Mouse (Mus musculus): ENCODE measurements around the gene Snrnp25. TPM values are rescaled to one million over a fixed set of nuclear protein-coding genes. Genes with fewer than 3 reads are reported as not detected.

Gene Snrnp25
- 31.9 and 46.7 TPM in 2 replicates for polyA plus RNA-seq (2012; rRNA removed)
- polyA plus RNA-seq (2014; fragmentation: Nextera tagmentation; extraction: Ambion mirVana) = 52.1 and 54.5 TPM in 2 replicates

DNA sequence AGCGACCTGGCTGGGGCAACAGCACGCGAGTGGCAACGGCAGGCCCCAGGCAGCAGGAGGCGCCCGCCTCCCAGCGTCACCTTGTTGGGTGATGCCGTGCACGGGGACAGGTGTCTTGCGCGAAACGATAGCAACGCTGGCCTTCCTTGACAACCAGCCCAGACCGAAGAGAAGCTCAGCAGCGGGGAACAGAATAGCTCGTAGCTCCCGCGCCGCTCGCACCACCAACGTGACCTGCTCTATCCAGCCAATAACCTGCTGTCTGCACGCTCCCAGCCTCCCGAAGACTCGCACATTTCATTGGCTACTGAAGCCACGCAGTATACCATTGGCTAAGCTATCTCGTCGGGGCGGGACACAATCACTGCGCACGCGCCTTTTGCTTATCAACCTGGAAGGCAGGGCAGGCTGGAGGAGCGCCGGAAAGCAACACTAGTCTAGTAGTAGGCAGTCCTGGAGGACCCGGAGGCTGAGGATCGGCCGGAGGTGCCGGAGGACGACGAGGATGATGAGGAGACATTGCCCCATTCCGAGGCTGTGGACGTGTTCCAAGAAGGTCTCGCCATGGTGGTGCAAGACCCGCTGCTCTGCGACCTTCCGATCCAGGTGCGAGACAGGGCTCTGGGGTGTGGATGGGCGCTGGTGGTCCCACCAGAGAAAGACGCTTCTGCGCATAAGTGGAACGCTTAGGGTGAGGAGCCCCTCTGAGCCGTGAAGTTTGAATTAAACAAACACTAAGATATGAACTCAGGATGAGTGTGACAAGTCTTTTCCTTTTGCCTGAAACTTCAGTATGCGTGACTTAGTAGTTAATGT lies at the start of gene Snrnp25:
Gene Snrnp25, plus strand, starts transcription at position 358 of the 816 bp plus-strand sequence.
- WGBS = 1% methylated on average over 50 of the region's 52 CpGs
- peak; percentile 99 for DNase-seq (ENCODE audit: low spot score)
- ATAC-seq (ENCODE audit: low FRiP score, low read depth) = peak; percentile 100
- H3K27me3 ChIP-seq (ENCODE audit: control insufficient read depth, insufficient read depth, low read length) = no peaks in the 10 kb centered on the region
- H3K4me1 ChIP-seq (ENCODE audit: control insufficient read depth, insufficient read depth, low read length) = peaks cover 7% of the 10 kb centered on the region; the same call in 1 of the 2 replicates
- H3K9me3 ChIP-seq (ENCODE audit: control insufficient read depth, low read length) = no peaks in the 10 kb centered on the region
- H3K4me3 ChIP-seq (replicated peaks; ENCODE audit: low read length) = peak within 1 kb of the TSS; percentile 63
- H3K36me3 ChIP-seq (ENCODE audit: control insufficient read depth, insufficient read depth, low read length) = peaks cover 28% of the 10 kb centered on the region
- peak; percentile 30; the same call in 1 of the 2 replicates for TF ChIP-seq POLR2A (IDR thresholded peaks at IDR 0.05; ENCODE audit: borderline replicate concordance, extremely low read depth, insufficient read depth, insufficient read length)
- H3K9ac ChIP-seq (ENCODE audit: low read depth, low read length, severe bottlenecking) = peak within 1 kb of the TSS; percentile 71
- peak within 1 kb of the TSS; percentile 69 for H3K4me2 ChIP-seq (replicated peaks; ENCODE audit: low read depth, low read length, severe bottlenecking)
- H3K27ac ChIP-seq (replicated peaks; ENCODE audit: low read depth, low read length) = no peak within 1 kb of the TSS

DNA sequence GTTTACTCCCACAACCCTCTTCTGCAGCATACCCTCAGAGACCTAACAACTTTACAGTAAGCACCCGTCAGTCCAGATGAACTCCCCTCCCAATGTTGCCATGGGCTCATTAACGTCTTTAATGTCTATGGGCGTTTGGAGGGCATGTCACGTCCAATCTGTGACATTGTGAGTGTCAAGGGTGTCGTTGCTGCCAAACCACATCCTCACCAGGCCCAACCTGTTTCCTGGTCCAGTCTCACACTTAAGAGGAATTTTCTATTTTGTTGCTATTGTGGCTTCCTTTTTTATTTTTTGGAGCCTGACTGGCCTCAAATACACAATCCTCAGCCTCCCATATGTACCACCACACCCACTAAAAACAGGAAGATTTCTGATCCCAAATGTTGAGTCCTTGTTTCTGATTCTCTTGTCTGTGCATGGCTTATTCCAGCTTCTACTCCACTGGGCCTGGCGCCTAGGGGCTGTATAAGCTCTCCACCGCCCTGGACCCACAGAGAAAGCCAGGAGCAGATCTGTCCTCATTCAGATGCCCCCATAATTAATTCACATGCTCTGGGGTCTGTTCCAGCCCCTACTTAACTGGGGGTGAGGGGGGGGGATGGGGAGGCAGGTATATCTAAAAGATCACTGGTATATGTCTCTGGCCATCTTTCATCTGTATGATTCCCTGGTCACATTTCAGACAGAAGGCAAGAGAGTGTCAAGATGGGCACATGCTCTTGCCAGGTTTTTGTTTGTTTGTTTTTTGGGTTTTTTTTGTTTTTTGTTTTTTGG lies 48.2 kb upstream of the Snrnp25 start:
- no peak overlapping the region for H3K4me2 ChIP-seq (replicated peaks; ENCODE audit: low read depth, low read length, severe bottlenecking)
- H3K4me3 ChIP-seq (replicated peaks; ENCODE audit: low read length) = no peak overlapping the region
- WGBS = 80% methylated on average over 7 of the region's 7 CpGs
- ATAC-seq (ENCODE audit: low FRiP score, low read depth) = no peak
- DNase-seq (ENCODE audit: low spot score) = no peak
- H3K9me3 ChIP-seq (ENCODE audit: control insufficient read depth, low read length) = no peaks in the 10 kb centered on the region
- no peak overlapping the region for H3K27ac ChIP-seq (replicated peaks; ENCODE audit: low read depth, low read length)
- no peaks in the 10 kb centered on the region for H3K27me3 ChIP-seq (ENCODE audit: control insufficient read depth, insufficient read depth, low read length)
- no peak overlapping the region for H3K9ac ChIP-seq (ENCODE audit: low read depth, low read length, severe bottlenecking)
- TF ChIP-seq POLR2A (IDR thresholded peaks at IDR 0.05; ENCODE audit: borderline replicate concordance, extremely low read depth, insufficient read depth, insufficient read length) = no peak
- no peaks in the 10 kb centered on the region for H3K36me3 ChIP-seq (ENCODE audit: control insufficient read depth, insufficient read depth, low read length)
- H3K4me1 ChIP-seq (ENCODE audit: control insufficient read depth, insufficient read depth, low read length) = no peaks in the 10 kb centered on the region

DNA sequence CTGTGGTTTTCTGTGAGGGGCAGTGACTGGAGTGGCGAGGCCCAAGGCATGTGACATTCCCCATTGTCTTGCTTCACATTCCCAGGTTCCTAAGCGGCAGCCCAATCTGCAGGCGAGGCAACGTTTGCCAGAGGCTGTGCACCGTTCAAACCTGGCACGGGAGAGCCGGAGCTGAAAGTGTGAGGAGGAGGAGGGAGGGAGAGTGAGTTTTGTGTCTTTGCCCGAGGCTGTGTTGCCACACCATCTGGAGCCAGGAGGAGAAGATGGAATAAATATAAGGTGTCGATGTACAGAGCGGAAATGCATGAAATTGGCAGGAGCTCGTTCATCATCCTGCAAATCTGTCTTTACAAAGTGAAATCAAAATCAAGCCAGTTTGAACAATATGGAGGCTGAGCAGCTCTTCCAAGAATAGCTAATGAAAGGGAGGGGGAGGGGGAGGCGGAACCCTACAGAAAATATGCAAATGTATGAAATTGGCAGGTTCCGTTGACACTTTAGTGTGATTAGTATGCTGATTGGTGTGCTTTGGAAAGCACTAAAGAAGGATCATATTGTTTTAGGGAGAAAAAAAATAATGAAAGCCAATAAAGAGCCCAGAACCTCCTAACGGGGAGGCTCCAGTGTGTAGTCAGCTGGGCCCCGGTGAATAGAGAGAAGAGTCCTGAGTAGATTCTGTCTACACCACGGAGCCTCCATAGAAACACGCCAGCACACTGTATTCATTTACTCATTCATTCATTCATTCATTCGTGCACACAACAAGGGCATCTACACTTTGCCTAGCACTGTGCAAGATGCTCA lies 47.2 kb upstream of the Snrnp25 start:
- Histone ChIP-seq H3K27me3 (ENCODE audit: control insufficient read depth, insufficient read depth, low read length) (no peaks in the 10 kb centered on the region), H3K36me3 (ENCODE audit: control insufficient read depth, insufficient read depth, low read length) (no peaks in the 10 kb centered on the region), H3K9ac (ENCODE audit: low read depth, low read length, severe bottlenecking) (no peak overlapping the region), H3K4me3 (replicated peaks; ENCODE audit: low read length) (no peak overlapping the region), H3K9me3 (ENCODE audit: control insufficient read depth, low read length) (no peaks in the 10 kb centered on the region), H3K4me2 (replicated peaks; ENCODE audit: low read depth, low read length, severe bottlenecking) (no peak overlapping the region), H3K4me1 (ENCODE audit: control insufficient read depth, insufficient read depth, low read length) (no peaks in the 10 kb centered on the region), H3K27ac (replicated peaks; ENCODE audit: low read depth, low read length) (no peak overlapping the region)
- 54% methylated on average over 18 of the region's 18 CpGs for WGBS
- no peak for TF ChIP-seq POLR2A (IDR thresholded peaks at IDR 0.05; ENCODE audit: borderline replicate concordance, extremely low read depth, insufficient read depth, insufficient read length)
- DNase-seq (ENCODE audit: low spot score) (no peak), ATAC-seq (ENCODE audit: low FRiP score, low read depth) (no peak)

DNA sequence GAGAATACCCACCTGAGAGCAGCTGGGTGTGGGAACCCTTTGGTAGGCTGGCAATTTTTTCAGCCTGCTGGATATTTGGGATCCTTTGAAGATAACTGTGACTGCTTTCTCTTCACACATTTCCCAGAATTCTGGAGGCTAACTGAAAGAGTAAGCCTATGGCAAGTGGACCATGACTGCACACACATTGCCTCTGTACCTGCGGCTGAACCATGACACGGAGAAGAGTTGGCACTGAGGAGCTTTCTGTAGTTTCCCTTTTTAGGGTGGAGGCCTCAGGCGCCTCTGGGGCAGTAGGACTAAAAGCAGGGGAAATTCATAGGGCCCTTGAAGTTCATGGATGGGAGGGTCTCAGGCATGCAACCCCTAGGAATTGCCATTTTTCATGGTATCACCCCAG lies 46.0 kb upstream of the Snrnp25 start:
- no peak for ATAC-seq (ENCODE audit: low FRiP score, low read depth)
- no peak for TF ChIP-seq POLR2A (IDR thresholded peaks at IDR 0.05; ENCODE audit: borderline replicate concordance, extremely low read depth, insufficient read depth, insufficient read length)
- H3K4me2 ChIP-seq (replicated peaks; ENCODE audit: low read depth, low read length, severe bottlenecking) = no peak overlapping the region
- no peak overlapping the region for H3K27ac ChIP-seq (replicated peaks; ENCODE audit: low read depth, low read length)
- H3K36me3 ChIP-seq (ENCODE audit: control insufficient read depth, insufficient read depth, low read length) = no peaks in the 10 kb centered on the region
- H3K9ac ChIP-seq (ENCODE audit: low read depth, low read length, severe bottlenecking) = no peak overlapping the region
- H3K4me1 ChIP-seq (ENCODE audit: control insufficient read depth, insufficient read depth, low read length) = no peaks in the 10 kb centered on the region
- H3K9me3 ChIP-seq (ENCODE audit: control insufficient read depth, low read length) = no peaks in the 10 kb centered on the region
- no peak for DNase-seq (ENCODE audit: low spot score)
- no peak overlapping the region for H3K4me3 ChIP-seq (replicated peaks; ENCODE audit: low read length)
- H3K27me3 ChIP-seq (ENCODE audit: control insufficient read depth, insufficient read depth, low read length) = no peaks in the 10 kb centered on the region
- 92% methylated on average over 3 of the region's 3 CpGs for WGBS

- no peak for TF ChIP-seq POLR2A (IDR thresholded peaks at IDR 0.05; ENCODE audit: borderline replicate concordance, extremely low read depth, insufficient read depth, insufficient read length)
- no peak for ATAC-seq (ENCODE audit: low FRiP score, low read depth)
- H3K9ac ChIP-seq (ENCODE audit: low read depth, low read length, severe bottlenecking) = no peak overlapping the region
- H3K27ac ChIP-seq (replicated peaks; ENCODE audit: low read depth, low read length) = no peak overlapping the region
- no peaks in the 10 kb centered on the region for H3K4me1 ChIP-seq (ENCODE audit: control insufficient read depth, insufficient read depth, low read length)
- H3K27me3 ChIP-seq (ENCODE audit: control insufficient read depth, insufficient read depth, low read length) = no peaks in the 10 kb centered on the region
- 79% methylated on average over 7 of the region's 7 CpGs for WGBS
- H3K9me3 ChIP-seq (ENCODE audit: control insufficient read depth, low read length) = no peaks in the 10 kb centered on the region
- DNase-seq (ENCODE audit: low spot score) = no peak
- no peak overlapping the region for H3K4me3 ChIP-seq (replicated peaks; ENCODE audit: low read length)
- no peaks in the 10 kb centered on the region for H3K36me3 ChIP-seq (ENCODE audit: control insufficient read depth, insufficient read depth, low read length)
- H3K4me2 ChIP-seq (replicated peaks; ENCODE audit: low read depth, low read length, severe bottlenecking) = no peak overlapping the region
These were observed 44.9 kb upstream of the Snrnp25 start for GRCm38 (mm10) chr11:32160341-32160740.

Data from limb, embryonic 14.5 days (tissue).